ENCODE assay signal across 12 mouse cellular contexts in genomic region chr1:164236078-164236477, GRCm38 (mm10). TPM values are rescaled to one million over a fixed set of nuclear protein-coding genes. Genes with fewer than 3 reads are reported as not detected.
DNase-seq lines count a peak whose midpoint lies in the region; ATAC-seq and TF ChIP-seq lines count a peak whose summit lies in the region.
"Had no signal": no experiment of that assay in that cellular context is flagged by ENCODE, and none has a peak within 500 bp of the region (broad histone marks: within the 10 kb centered on the region; RNA-seq: fewer than 3 reads in every experiment).

No protein-coding gene starts in this region.

- no peak for TF ChIP-seq POLR2A in limb, embryonic 14.5 days (IDR thresholded peaks at IDR 0.05; ENCODE audit: borderline replicate concordance, extremely low read depth, insufficient read depth, insufficient read length)

- H3K4me2 ChIP-seq in limb, embryonic 14.5 days (replicated peaks; ENCODE audit: low read depth, low read length, severe bottlenecking) = no peak overlapping the region
- H3K4me2 ChIP-seq: hindbrain, embryonic 12.5 days had no signal

- no peak overlapping the region for H3K4me3 ChIP-seq in limb, embryonic 14.5 days (replicated peaks; ENCODE audit: low read length)
- no peak overlapping the region for H3K4me3 ChIP-seq in limb, embryonic 10.5 days
- H3K4me3 ChIP-seq: hindbrain, embryonic 12.5 days had no signal

- no peaks in the 10 kb centered on the region for H3K4me1 ChIP-seq in limb, embryonic 14.5 days (ENCODE audit: control insufficient read depth, insufficient read depth, low read length)
- no peaks in the 10 kb centered on the region for H3K4me1 ChIP-seq in limb, embryonic 10.5 days
- H3K4me1 ChIP-seq: hindbrain, embryonic 12.5 days had no signal

- H3K9me3 ChIP-seq in limb, embryonic 14.5 days (ENCODE audit: control insufficient read depth, low read length) = no peaks in the 10 kb centered on the region
- H3K9me3 ChIP-seq in limb, embryonic 10.5 days (replicated peaks) = no peaks in the 10 kb centered on the region
- H3K9me3 ChIP-seq: hindbrain, embryonic 12.5 days had no signal

- no peak for DNase-seq in cerebellum, postnatal 4 days (ENCODE audit: low spot score in 2 of 2)
- DNase-seq in limb, embryonic 14.5 days (ENCODE audit: low spot score) = peak; percentile 1
- no peak for DNase-seq in limb, embryonic 10.5 days (ENCODE audit: low spot score)
- peak; percentile 51 for DNase-seq in Muller cell, postnatal 12 days (ENCODE audit: inconsistent ontology term)
- peak; percentile 55 to 65 for DNase-seq in cerebellum, postnatal 14 days
- no peak for DNase-seq in neural tube, embryonic 10.5 days (ENCODE audit: extremely low spot score, low spot score)
- DNase-seq: thymus, adult 2 months had no signal

- no peak overlapping the region for H3K27ac ChIP-seq in limb, embryonic 14.5 days (replicated peaks; ENCODE audit: low read depth, low read length)
- no peak overlapping the region for H3K27ac ChIP-seq in limb, embryonic 10.5 days
- H3K27ac ChIP-seq: hindbrain, embryonic 12.5 days; kidney, postnatal 0 days had no signal

- H3K9ac ChIP-seq in limb, embryonic 14.5 days (ENCODE audit: low read depth, low read length, severe bottlenecking) = no peak overlapping the region
- H3K9ac ChIP-seq: hindbrain, embryonic 12.5 days had no signal

- 75% methylated on average over 7 of the region's 7 CpGs for WGBS in limb, embryonic 14.5 days
- 75% methylated on average over 7 of the region's 7 CpGs for WGBS in limb, embryonic 10.5 days

- peak; percentile 70 for ATAC-seq in cerebellum, adult (ENCODE audit: insufficient number of reproducible peaks, low FRiP score, low TSS enrichment)
- ATAC-seq in limb, embryonic 14.5 days (ENCODE audit: low FRiP score, low read depth) = no peak
- no peak for ATAC-seq in megakaryocyte progenitor cell, adult 5-6 weeks (replicated peaks; ENCODE audit: poor library complexity)
- ATAC-seq: midbrain, embryonic 16.5 days had no signal

- no peaks in the 10 kb centered on the region for H3K36me3 ChIP-seq in limb, embryonic 14.5 days (ENCODE audit: control insufficient read depth, insufficient read depth, low read length)
- H3K36me3 ChIP-seq in limb, embryonic 10.5 days = no peaks in the 10 kb centered on the region
- H3K36me3 ChIP-seq: hindbrain, embryonic 12.5 days had no signal

- no peaks in the 10 kb centered on the region for H3K27me3 ChIP-seq in limb, embryonic 14.5 days (ENCODE audit: control insufficient read depth, insufficient read depth, low read length)
- H3K27me3 ChIP-seq in limb, embryonic 10.5 days (ENCODE audit: low read depth, poor library complexity, severe bottlenecking) = no peaks in the 10 kb centered on the region
- H3K27me3 ChIP-seq: hindbrain, embryonic 12.5 days had no signal

RNA-seq across cellular contexts. Expression of gene Slc19a2, which starts 12.8 kb away (rescaled TPM):
- 9.7 and 12.2 TPM in 2 replicates for polyA plus RNA-seq in limb, embryonic 14.5 days (2012; rRNA removed)
- polyA plus RNA-seq in limb, embryonic 14.5 days (2014; fragmentation: Nextera tagmentation; extraction: Ambion mirVana) = 9.1 and 10.0 TPM in 2 replicates
- polyA plus RNA-seq in limb, embryonic 10.5 days (2016; fragmentation: Nextera tagmentation; extraction: Ambion mirVana) = 8.3 and 10.4 TPM in 2 replicates
- 10.3 and 10.6 TPM in 2 replicates for total RNA-seq in megakaryocyte progenitor cell, adult 5-6 weeks (2015)
- 4.4 and 5.1 TPM in 2 replicates for total RNA-seq in megakaryocyte progenitor cell, adult 5-6 weeks (2017)

RNA-seq across cellular contexts. Expression of gene Ccdc181, which starts 39.3 kb away (rescaled TPM):
- 2.0 and 4.1 TPM in 2 replicates for polyA plus RNA-seq in limb, embryonic 14.5 days (2012; rRNA removed)
- polyA plus RNA-seq in limb, embryonic 14.5 days (2014; fragmentation: Nextera tagmentation; extraction: Ambion mirVana) = 5.9 and 7.3 TPM in 2 replicates
- 4.6 and 6.4 TPM in 2 replicates for polyA plus RNA-seq in limb, embryonic 10.5 days (2016; fragmentation: Nextera tagmentation; extraction: Ambion mirVana)
- total RNA-seq in megakaryocyte progenitor cell, adult 5-6 weeks (2015) = 11.8 and 13.5 TPM in 2 replicates
- 29.0 and 31.0 TPM in 2 replicates for total RNA-seq in megakaryocyte progenitor cell, adult 5-6 weeks (2017)

Comparison
In these comparisons a context has a peak if more than half of its experiments do, and no peak if none do; other contexts are left out.
1. DNase-seq: peak in limb, embryonic 14.5 days (single experiment), Muller cell, postnatal 12 days (single experiment) and cerebellum, postnatal 14 days (2 of 2); none in cerebellum, postnatal 4 days (0 of 2), limb, embryonic 10.5 days (single experiment) and neural tube, embryonic 10.5 days (single experiment).